Mouse (Mus musculus): ENCODE results near the gene Jph4.
A peak's percentile ranks its signal among the peaks of the same experiment; 100 is the strongest.

The Jph4 gene

DNA sequence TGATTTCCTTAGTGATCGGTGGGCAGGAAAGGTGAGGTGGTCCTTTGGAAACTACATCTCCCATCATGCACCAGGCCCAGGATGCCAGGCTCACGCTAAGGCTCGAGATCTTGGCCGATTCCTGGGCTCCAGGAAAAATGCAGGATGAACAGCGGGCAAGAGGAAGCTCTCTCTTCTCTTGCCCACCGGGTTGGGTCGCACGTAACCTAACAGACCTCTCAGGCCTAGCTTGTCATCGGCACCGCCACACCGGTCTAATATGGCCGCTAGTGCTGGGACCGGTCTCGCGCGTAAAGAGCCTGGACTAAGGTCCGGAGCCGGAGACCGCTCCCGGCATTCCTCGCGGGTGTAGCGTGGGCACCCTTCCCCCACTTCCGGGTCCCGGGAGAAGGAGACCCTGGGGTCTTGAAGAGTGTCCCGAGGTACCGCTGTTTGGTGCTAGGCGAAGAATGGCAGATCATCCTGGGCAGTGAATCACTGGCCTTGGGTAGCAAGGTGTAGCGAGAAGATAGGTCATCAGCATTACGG, 22.0 kb downstream of the Jph4 start, which contains the start of gene Thtpa:
Gene Thtpa (plus strand): TSS at position 81 of the 528 bp plus-strand sequence.
- DNase-seq (ENCODE audit: extremely low spot score): peak; percentile 88

DNA sequence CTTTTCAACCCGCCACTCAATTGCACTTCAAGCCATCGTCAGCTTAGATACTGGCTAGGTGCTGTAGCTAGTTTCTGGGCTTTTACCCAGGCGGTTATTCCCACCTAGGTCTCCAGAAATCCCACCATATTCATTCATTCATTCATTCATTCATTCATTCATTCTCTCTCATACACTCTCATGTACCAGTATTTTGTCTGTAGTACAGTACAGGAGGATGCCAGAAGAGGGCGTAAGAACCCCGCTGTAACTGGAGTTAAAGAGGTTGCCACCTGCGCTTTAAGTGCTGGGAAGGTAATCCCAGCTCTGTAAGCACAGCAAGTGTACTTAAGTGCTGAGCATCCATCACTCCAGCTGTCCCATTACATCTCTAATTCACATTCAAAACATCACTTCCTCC, 22.8 kb downstream of the Jph4 start:
- DNase-seq (ENCODE audit: extremely low spot score): no peak

DNA sequence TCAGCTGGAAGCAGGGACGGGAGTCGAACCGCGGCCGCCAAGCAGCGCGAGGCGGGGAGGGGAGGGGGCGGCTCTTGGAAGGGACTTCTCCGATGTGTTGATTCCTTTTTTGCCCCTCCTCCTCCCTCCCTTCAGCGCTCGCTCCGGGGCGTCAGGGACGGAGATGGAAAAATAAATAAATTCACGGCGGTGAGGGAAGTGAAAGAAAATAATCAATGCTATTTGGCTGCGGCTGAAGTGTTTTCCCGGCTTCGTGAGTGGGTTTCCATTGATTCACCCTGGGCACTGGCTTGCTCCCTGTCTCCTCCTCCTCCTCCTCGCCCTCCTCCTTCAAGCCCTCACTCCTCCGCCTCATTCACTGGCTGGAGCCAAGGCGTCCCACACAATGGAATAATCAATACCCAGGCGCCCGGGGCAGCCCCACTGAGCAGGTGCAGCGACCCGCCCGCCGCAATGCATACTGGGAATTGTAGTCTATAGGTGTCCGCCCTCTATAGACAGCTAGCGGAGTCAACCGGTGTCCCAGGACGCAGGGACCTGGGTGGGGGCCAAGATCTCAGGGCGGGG, 24.6 kb downstream of the Jph4 start, which contains the start of gene Zfhx2:
Gene Zfhx2 (minus strand): TSS at position 314 of the 567 bp plus-strand sequence.
- peak; percentile 94 for DNase-seq (ENCODE audit: extremely low spot score)

DNA sequence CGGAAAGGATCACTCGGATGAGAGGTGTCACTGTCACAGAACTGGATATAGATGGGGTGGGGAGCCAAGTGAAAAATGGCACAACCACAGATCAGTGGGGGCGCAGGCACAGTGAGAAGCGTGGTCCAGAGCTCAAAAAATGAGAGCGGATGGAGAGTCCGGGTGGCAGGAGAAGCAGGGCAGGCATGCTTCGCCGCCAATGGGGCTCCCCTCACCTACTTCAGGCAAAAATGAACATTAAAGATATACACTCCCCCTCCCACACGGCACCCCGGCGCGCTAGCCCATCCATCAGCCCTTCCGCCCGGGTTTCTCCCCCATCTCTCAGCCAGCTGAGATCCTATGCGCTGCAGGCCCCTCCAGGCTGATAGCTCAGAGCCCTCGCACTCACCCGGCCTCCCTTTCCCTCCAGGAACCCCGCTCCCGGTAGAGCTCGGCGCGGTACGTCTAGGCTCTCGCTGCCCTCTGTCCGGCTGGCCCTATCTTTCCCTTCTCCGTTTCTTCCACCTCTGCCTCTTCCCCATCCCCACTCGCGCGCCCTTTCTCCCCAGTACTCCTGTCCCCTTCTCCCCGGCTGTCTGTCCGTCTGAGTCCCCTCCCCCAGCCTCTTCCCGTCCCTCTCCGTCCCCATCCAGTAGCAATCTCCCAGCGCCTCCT, 25.4 kb downstream of the Jph4 start:
- DNase-seq (ENCODE audit: extremely low spot score): peak; percentile 67

DNA sequence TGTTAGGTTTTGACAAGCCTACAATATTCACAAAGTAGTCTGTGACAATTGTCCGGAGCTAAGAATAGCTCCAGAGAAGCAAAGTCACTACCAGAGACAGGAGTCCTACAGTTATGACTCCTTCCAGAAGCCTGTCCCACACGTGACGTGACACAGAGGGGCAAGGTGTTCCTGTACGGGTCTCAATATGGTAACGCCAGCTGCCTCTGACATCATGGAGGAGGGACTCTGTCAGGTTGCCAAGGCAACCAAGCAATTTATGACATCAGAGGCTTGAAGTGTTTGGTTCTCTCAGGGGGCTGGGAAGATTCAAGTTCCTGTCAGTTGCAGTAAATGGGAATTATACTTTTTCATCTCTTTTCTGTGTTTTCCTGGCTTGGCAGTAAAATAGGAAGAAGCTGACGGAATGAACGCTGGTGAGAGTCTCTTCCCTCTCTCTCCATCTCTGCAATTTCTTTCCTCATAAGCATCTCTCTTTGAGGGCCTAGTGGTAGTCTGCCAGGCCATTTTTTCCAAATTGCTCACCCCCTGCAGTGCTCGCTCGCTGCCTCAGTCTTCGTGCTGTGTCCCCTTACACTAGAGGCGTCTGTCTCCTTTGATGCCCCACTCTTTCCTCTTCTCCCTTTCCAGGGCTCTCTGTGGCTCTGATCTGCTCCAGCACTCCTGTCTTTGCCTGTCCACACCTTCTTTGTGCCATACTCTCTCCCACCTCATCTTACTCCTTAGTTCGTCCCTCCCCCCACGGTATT, 27.4 kb downstream of the Jph4 start:
- no peak for DNase-seq (ENCODE audit: extremely low spot score)

DNA sequence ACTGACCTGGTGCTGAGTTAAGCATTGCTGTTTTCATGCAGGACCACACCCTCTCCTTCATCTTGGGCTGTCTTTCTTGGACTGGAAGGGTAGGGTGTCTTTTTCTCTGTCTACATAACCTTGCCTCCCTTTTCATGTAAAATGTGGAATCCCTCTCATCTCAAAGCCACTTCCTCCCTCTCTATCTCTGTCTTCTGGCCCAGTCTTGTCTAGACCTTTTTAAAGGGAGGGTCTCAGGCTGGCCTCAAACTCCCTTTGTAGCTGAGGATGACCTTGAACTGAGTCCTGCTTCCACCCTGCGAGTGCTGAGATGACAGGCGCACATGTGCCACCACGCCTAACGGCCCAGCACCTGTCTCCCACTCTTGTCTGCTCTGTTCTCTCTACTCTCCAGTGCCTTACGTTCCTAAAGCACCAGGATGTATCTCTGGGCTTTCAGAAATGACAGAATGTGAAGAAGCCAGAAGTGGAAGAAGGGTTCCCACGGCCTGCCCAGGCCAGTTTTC, 30.7 kb downstream of the Jph4 start:
- no peak for DNase-seq (ENCODE audit: extremely low spot score)

DNA sequence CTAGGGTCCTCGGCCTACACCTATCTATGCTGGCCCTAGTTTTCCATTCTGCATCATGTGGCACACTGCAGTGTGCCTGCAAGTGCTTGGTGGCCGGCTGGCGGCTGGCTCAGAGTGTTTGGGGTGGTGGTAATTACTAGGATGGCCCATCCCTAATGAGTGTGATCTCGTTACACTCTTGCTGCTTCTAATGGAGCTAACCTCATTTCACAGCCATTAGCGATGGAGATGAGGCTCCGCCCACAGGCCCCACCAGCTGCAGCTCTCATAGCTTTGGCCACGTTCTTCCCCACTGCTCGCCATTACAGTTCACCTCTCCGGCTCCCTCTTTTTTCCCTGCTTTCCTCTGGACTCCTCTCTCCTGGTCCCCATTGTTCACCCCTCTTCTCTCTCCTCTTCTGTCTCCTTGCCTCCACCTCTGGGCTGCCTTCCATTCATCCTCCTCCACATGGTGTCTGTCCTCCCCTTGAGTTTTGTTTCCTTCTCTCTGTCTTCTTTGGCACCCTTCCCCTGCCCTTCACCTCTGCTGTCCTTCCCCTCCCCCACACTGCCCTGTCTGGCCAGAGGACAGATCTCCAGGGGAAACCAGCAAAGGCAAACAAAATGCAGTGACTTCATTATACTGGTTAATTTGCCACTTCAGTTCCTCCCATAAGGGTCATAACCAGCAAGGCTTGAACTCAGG, 31.3 kb downstream of the Jph4 start:
- DNase-seq (ENCODE audit: extremely low spot score): no peak

DNA sequence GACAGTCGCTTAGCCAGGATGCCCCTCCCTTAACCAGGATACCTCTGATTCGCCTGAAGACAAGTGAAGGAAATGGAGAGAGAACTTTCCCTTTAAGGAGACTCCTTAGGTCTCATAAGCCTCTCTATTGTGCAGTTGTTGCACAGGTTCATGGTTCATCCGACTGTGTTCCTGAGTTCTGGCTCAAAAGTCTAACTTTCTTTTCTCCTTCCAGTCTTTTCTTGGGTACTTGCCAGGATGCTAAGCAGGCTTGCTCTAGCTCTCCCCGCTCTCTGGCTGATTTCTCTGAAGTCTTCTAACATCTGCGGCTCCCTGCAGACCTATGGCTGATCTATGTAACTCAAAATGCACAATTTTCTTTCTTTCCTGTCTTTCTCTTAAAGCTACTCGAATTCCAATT, 33.3 kb downstream of the Jph4 start:
- DNase-seq (ENCODE audit: extremely low spot score): no peak

DNA sequence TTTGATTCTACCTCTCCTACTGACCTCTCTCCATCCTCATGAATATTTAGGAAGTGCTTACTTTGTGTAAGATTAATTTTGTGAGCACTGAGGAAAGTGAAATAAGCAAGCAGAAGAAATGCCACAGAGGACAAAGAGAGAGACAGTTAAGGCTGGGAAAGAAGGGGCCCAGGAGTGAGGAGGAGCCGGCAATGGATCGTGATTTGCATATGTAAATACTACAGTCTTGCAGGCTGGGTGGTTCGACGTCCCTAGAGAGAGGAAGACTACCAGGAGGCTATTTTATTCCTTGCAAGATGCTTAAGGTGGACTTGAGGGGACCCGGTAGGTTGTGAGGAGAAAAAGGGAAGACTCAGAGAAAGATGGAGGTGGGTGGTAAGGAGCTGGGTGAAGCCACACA, 35.6 kb downstream of the Jph4 start:
- DNase-seq (ENCODE audit: extremely low spot score): no peak

DNA sequence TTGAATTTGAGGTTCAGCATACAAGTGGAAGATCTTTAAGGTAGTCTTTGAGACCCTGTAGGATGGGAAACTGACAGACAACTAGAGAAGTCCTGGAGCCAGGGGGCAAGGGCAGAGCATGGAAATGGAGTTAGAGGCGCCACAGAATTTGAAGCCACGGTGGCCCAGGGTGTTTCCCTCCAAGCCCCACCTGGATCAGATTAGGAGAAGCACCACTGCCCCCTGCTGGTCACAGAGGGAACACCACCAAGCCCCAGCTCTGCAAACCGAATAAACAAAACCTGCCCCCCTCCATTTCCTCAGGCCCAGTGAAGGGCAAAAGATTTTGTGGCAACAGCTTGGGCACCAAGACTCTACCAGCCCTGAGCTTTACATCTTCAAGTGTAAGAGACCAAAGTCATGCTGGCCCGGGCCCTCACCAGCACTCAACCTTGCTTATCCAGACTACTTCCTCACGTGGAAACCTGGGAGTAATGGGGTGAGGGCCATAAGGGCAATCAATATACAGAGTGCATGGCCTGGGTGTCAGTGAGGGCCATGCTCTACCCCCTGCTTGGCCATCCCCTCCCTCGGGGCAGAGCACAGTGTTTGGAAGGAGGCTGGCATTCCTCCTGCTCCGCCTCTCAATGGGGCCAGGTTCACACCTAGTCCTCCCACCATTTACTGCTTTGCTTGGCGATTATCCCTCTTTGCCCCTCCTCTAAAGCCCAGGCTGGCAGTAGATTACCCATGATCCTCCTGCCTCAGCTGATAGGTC, 37.3 kb downstream of the Jph4 start:
- DNase-seq (ENCODE audit: extremely low spot score): peak; percentile 87

DNA sequence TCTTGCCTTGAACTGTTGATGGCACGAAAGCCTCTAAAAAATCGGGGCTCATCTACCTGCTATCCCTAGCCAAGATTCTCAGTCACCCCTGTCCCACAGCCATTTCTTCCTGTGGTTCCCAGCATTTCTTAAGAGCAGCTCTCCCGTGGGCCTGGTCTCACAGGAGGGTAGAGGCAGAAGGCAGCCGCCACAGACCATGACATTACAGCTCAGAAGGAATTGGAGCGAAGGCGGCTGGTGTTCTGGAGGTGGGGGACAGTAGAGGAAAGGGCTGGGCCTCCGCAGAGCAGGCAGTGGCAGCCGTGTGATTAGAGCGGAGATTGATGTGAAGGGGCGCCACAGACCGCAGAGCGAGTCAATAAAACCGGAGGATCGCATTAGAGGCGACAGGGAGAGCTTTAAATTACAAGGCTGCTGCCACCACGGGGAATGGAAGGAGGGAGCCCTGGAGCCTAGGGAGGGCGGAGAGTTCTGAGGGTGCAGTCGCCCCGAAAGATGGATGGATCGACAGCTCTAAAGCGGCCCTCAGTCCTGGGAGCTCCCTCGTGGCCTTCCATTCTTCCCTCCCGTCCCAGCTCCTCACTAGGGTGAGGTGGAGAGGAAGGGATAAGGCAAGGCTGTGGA, 38.3 kb downstream of the Jph4 start:
- DNase-seq (ENCODE audit: extremely low spot score): peak; percentile 55

DNA sequence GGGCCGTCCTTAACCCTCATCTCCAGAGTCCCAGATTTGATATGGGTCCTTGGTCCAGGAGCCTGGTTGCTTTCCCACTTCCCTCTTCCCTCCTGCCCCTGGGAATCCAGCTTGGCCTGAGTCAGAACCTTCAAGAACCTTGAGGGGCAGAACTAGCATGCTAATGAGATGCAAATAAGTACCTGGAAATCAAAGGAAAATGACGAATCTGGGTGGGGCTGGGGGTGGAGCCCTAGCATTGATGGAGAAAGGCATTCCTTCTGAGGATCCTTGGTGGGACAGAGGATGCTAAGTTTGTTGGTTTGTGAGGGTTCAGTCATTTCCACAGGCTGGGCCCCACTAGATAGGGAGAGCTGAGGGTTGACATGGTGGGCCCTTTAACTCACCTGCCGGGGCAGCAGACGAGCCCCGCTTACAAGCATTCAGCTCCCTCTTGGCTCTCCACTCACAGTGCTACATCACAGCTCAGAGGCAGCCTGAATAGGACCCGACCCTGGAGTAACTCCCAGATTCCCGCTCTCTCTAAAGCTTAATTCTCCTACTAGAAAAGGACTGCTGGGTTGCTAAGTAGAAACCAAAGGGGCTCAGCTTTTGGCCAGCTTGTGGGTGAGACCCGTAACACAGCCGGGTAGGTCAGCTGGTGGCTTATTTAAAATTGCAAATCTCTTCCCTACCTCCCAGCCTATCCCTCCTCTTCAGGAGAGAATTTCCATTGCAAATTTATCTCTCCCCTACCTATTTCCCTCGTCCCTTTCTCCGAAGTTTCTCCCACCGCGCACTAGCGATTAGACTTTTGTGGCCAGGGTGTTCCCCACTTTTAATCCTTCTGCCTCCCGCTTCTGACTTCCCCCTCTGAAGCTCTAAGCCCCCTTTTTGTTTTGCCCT, 39.0 kb downstream of the Jph4 start:
- no peak for DNase-seq (ENCODE audit: extremely low spot score)

DNA sequence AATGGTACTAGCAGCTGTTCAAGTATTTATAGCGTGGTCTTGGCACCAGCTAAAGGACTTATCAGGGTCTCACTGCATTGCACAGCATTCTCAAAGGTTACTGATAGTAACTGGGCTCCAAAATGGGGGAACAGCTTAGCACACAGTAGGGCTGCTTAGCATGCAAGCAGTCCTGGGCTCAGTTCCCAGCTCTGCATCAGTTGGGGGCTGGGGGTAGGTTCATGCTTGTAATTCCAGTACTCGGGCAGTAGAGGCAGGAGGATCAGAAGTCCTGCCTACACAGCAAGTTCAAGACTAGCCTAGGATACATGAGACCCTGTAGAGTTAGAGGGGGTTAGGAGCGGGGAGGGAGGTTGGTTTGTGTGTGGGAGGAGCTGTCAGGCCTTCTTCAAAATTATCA, 39.8 kb downstream of the Jph4 start:
- DNase-seq (ENCODE audit: extremely low spot score): no peak

DNA sequence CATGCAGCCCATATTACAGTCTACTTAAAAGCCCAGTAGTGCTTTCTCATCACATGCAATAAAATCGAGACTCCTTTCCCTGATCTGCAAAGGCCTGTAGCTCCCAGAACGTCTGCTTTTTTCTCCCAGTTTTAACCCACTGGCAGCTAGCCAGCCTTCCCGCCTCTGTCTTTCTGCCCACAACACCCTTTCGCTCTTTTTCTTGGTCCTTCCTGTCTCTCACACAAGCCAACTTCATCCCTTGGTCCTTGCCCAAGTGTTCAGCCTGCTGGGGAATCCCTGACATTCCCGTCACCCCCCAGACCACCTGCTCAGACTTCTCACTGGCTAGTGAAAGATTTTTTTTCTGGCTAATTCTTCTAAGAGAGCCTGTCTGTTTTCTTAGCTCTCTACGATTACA, 40.5 kb downstream of the Jph4 start:
- DNase-seq (ENCODE audit: extremely low spot score): no peak

DNA sequence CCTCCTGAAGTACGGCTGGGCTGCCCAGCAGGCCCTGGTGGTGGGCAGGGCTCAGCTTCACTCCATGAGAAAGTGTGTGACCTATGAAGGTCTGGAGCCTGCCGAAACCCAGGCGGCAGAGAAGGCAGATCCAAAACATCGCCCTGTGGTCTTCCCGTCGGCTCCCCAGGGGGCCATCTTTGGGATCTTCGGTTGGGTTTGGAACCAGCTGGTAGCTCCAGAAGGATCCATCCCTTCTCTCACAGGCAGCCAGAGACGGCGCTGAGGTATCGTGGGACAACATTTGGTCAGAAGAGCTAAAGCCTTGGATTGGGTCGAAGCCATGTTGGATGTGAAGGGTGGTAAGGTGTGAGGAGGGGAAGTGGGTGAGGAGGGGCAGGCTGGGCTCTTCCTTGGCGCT, 42.3 kb downstream of the Jph4 start:
- DNase-seq (ENCODE audit: extremely low spot score): no peak

DNA sequence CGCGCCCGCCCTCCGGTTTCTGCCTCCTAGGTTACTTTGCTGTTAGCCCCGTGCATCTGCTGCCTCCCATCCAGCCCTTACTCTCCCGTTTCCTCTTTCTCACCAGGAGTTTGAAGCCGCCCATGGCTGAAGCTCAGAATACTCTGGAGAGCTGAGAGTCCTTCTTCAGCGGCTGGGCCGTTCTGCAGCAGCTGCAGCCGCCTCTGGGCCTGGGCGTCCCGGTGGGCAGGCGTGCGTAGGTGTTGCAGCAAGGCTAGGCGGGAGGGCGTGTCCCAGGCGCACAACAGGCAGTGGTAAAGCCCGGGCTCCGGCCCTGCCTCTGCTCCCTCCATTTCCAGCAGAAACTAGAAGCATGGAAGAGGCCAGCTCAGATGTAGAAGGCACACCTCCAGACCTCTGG, 45.0 kb downstream of the Jph4 start:
- no peak for DNase-seq (ENCODE audit: extremely low spot score)

DNA sequence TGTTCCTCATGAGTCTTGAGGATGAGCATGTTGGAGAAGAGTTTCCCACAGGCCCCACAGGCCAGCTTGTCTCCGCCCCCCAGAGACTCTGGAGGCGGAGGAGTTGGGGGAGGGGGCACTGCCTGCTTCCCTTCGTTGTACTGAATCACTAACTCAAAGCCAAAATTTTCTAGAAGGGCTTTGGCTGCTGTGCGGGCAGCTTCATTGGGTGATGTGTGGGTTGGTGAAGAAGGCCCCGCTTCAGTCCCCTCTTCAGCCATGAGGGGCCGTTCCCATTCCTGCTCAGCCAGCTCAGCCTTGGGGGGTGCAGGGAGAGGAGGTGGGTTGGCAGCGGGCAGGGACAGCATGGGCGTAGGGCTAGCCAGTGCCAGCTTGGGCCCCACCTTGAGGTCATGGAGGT, 50.7 kb downstream of the Jph4 start:
- no peak for DNase-seq (ENCODE audit: extremely low spot score)

DNA sequence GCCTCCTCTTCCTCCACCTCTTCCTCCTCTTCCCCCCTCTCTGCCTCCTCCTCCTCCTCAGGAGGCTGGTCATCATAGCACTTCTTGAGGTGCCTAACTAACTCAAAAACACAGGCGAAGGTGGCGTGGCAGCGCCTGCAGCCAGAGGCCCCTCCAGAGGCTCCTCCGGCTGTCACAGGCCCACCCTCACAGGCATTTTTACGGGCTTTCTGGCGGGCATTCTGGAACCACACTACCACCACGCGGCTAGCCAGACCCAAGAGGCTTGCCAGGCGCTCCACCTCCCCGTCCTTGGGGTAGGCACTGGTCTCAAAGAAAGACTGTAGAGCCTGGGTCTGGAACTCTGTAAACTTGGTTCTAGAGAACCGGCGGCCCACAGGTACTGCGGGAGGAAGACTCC, 51.3 kb downstream of the Jph4 start:
- no peak for DNase-seq (ENCODE audit: extremely low spot score)

DNA sequence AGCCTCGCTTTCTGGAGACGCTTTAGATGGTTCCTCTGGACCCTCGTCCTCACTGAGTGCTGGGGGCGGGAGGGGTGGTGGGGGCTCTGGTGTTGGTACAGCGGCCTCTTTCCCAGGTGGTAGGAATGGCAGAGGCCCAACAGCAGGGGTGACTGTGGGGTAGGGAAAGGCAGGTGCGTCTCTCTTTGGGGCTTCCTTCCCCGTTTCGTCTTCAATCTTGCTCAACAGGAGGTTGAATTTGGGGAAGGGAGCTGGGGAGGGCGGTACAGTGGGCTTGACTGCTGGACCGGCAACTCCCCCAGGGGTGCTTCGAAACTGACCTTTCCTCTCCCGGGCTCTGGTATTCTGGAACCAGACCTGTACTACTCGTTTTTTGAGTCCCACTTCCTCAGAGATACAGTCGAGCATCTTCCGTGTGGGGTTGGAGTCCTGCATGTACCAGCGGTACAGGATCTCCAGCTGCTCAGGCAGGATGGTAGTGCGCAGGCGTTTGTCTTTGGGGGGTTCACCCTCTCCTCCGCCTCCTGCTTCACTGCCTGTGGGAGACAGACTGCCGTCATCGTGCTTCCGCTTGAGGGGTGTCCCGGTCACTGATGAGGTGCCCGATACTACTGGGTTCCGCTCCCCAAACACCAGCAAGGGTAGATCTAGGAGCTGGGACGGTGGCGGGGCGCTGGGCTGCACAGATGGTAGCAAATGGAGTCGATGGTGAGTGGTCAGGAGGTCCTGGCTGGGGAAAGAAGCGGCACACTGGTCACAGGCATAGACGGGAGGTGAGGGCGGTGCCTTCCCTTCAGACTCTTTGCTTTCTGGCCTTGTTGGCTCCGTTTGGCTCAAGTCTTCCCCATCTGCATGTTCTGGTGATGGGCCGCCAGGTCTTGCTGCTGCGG, 52.0 kb downstream of the Jph4 start:
- no peak for DNase-seq (ENCODE audit: extremely low spot score)

Data from embryo, embryonic 9.5 days (tissue).